Mouse (Mus musculus) C2C12 (cell line): ENCODE measurements around the gene Rgcc.

ENCODE experiments used
- CTCF ChIP-seq: IDR thresholded peaks from one replicate; pipeline ENCODE4 v1.5.1; 2011; ENCODE audit not compliant: control insufficient read depth, insufficient read depth, insufficient read length
- MAX ChIP-seq: IDR thresholded peaks from one replicate; pipeline ENCODE4 v1.6.1; 2011; ENCODE audit warnings: mild to moderate bottlenecking, control low read depth

DNA sequence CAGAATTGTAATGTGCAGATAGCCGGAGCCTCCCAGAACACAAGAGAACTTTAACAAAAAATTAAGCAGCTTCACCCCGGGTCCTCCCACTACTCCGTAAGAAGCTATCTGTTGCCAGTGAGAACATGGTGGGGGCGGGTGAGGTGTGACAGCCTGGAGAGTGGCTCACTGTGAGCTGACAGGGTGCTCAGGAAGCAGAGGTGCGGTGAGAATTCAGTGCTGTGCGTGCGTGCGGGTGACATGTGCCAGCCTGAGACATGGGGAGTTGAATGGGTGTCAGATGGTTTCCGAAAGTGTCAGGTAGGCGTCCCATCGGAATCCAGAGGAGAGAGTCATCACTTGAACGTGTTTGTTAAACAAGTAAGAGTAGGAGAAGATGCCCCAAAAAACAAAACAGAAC, 62.0 kb downstream of the Rgcc start:
- TF ChIP-seq CTCF (no peak), MAX (no peak)
